22 mouse cellular contexts compared by ENCODE assay signal in the genomic region with DNA sequence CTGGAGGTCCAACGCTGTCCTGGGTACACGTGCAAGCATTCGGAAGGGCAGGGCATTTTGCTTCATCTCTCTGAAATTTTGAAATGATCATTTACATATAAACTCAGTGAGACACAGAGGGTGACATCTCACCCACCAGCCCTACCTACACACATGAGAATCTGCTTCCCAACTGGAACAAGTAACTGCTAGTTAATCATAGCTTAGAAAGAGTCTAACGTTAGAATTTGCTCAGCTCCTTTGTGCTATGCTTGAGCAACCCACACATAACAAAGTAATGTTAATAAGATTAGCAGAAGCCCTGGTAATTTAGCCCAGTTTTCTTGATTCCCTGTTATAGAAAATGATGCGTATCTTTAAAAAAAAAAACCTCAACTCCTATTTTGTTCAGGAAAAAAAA.
DNase-seq lines count a peak whose midpoint lies in the region; ATAC-seq lines count a peak whose summit lies in the region.
"Had no signal": no experiment of that assay in that cellular context is flagged by ENCODE, and none has a peak within 500 bp of the region (broad histone marks: within the 10 kb centered on the region; RNA-seq: fewer than 3 reads in every experiment).

No protein-coding gene starts in this region.

- H3K27me3 ChIP-seq in heart, embryonic 10.5 days (ENCODE audit: insufficient read depth, poor library complexity, severe bottlenecking), result no peaks in the 10 kb centered on the region
- H3K27me3 ChIP-seq in heart, embryonic 15.5 days, result no peaks in the 10 kb centered on the region
- H3K27me3 ChIP-seq: CH12.LX; hindbrain, embryonic 12.5 days; Patski had no signal

- H3K9ac ChIP-seq in heart, embryonic 15.5 days, result no peak overlapping the region
- H3K9ac ChIP-seq: forebrain, embryonic 13.5 days; forebrain, postnatal 0 days; hindbrain, embryonic 12.5 days had no signal

- H3K4me3 ChIP-seq in heart, embryonic 10.5 days, result no peak overlapping the region
- no peak overlapping the region for H3K4me3 ChIP-seq in heart, embryonic 15.5 days
- H3K4me3 ChIP-seq: embryonic facial prominence, embryonic 10.5 days; forebrain, embryonic 13.5 days; hindbrain, embryonic 12.5 days had no signal

- DNase-seq in heart, embryonic 10.5 days (ENCODE audit: low spot score), result no peak
- no peak for DNase-seq in heart, adult 9 months (ENCODE audit: low spot score in 2 of 2)
- DNase-seq in heart, postnatal 36 days, result no peak
- DNase-seq in left cerebral cortex, adult 11 months (ENCODE audit: low spot score), result peak; percentile 15
- no peak for DNase-seq in left cerebral cortex, postnatal 14 days (ENCODE audit: low spot score in 2 of 2)
- DNase-seq in brain, adult 2 months (ENCODE audit: low read depth, low spot score), result peak; percentile 65
- DNase-seq in cerebellum, postnatal 14 days, result no peak
- DNase-seq: adrenal gland, postnatal 14 days; cerebellum, adult 18-20 months; cerebellum, adult 9-11 months; forebrain, postnatal 0 days; gastrocnemius, postnatal 25 days; kidney, adult 18-20 months had no signal

- H3K4me2 ChIP-seq in heart, embryonic 15.5 days, result no peak overlapping the region
- H3K4me2 ChIP-seq: forebrain, embryonic 13.5 days; hindbrain, embryonic 12.5 days had no signal

- H3K9me3 ChIP-seq in heart, embryonic 10.5 days, result no peaks in the 10 kb centered on the region
- no peaks in the 10 kb centered on the region for H3K9me3 ChIP-seq in heart, embryonic 15.5 days (replicated peaks)
- H3K9me3 ChIP-seq: embryonic facial prominence, embryonic 10.5 days; forebrain, embryonic 13.5 days; hindbrain, embryonic 12.5 days had no signal

- H3K36me3 ChIP-seq in heart, embryonic 10.5 days, result no peaks in the 10 kb centered on the region
- no peaks in the 10 kb centered on the region for H3K36me3 ChIP-seq in heart, embryonic 15.5 days
- H3K36me3 ChIP-seq: embryonic facial prominence, embryonic 10.5 days; hindbrain, embryonic 12.5 days had no signal

- ATAC-seq in heart, embryonic 15.5 days (replicated peaks; ENCODE audit: insufficient number of reproducible peaks, insufficient read depth, low FRiP score, low read depth), result no peak
- ATAC-seq: activated CD4-positive, CD25-positive, alpha-beta regulatory T cell, adult 4 months; forebrain, embryonic 13.5 days; forebrain, postnatal 0 days; hindbrain, embryonic 16.5 days; inflammation-experienced regulatory T-cells, adult 6 months; Patski had no signal

- H3K4me1 ChIP-seq in heart, embryonic 10.5 days, result peaks cover 16% of the 10 kb centered on the region; the same call in 1 of the 2 replicates
- peaks cover 22% of the 10 kb centered on the region for H3K4me1 ChIP-seq in heart, embryonic 15.5 days (replicated peaks)
- H3K4me1 ChIP-seq: embryonic facial prominence, embryonic 10.5 days; forebrain, embryonic 13.5 days had no signal

- intact Hi-C loops in heart, postnatal 36 days (cut with DNase I), result no loop called here
- intact Hi-C loops in left cerebral cortex, postnatal 14 days (cut with DNase I), result no loop called here

- 80% methylated on average over 5 of the region's 5 CpGs for WGBS in heart, embryonic 10.5 days
- WGBS in heart, embryonic 15.5 days, result 77% methylated on average over 5 of the region's 5 CpGs

- H3K27ac ChIP-seq in heart, embryonic 10.5 days, result peak overlapping the region; percentile 83
- H3K27ac ChIP-seq in heart, embryonic 15.5 days, result peak overlapping the region; percentile 81
- H3K27ac ChIP-seq: embryonic facial prominence, embryonic 10.5 days; forebrain, embryonic 13.5 days; hindbrain, embryonic 12.5 days had no signal

Comparison
In these comparisons a context has a peak if more than half of its experiments do, and no peak if none do; other contexts are left out.
1. DNase-seq: peak in left cerebral cortex, adult 11 months (single experiment) and brain, adult 2 months (single experiment); none in heart, embryonic 10.5 days (single experiment), heart, adult 9 months (0 of 2), heart, postnatal 36 days (0 of 2), left cerebral cortex, postnatal 14 days (0 of 2) and cerebellum, postnatal 14 days (0 of 2).